Mouse (Mus musculus): ENCODE measurements around the gene Ube2f.

Ube2f gene

GRCm38 (mm10) chr1:91299026-91299706, 49.1 kb downstream of the Ube2f start:
- no peak for DNase-seq

DNA sequence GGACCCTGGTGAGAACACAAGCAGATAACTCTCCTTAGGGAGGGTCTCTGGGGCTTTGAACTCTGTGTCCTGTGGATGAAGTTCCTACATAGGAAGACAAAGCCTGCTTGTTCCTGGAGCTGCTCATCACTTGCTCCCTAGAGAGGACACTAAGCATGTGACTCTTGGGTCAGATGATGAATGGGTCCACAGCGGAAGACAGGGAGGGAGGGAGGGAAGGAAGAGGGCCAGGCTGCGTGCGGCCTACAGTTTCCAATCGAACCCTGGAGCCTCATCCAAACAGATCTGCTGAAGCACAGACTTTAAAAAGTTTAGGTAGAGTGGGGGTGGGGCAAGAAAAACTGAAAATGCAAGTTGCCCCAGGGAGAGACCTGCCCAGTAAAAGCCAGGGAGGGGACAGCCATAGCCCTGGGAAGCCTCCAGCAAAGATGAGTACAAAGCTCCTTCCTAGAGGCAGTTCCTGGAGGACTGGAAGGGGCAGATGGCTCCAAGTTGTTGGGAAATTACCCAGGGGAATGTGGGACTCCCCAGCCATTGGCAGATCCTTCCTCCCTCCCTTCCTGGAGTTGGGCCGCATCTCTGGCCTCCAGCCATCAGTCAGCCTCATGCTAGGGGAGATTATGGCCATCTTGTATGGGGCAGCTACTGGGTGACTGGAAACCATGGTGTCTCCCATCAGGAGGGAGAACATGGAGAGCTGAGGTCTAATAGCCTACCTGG, 49.8 kb downstream of the Ube2f start:
- DNase-seq, result no peak

DNA sequence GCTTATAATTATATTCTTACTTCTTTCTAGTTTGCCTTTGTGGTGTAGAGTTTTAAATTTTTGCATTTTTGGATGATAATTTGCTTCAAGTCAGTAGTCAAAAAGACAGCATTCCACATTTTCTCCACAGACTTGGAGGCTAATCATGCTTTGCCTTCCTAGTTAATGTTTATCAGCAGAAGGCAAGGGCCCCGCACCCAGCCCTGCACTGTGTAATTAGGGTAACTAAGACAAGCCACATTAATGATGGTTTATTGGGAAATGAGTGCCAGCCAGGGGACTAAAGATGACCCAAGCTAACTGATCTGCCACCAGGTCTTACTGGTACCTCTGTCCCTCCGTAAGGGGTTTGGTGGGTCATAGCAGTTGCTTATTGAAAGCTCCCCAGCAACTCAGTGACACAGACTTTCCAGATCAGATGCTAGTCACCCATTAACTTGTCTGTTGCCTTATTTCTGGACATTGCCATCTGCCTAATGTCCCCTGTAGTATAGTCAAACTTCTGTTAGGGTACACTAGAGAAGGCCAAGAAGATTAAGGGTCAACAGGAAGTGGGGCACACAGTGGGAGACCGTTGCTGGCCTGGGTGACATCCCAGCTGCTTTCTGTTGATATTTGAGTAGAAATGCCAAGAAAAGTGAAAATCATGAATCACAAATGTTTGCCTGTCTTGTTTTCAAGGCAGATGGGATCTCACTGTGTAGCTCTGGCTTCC, 51.3 kb downstream of the Ube2f start:
- DNase-seq, result no peak

DNA sequence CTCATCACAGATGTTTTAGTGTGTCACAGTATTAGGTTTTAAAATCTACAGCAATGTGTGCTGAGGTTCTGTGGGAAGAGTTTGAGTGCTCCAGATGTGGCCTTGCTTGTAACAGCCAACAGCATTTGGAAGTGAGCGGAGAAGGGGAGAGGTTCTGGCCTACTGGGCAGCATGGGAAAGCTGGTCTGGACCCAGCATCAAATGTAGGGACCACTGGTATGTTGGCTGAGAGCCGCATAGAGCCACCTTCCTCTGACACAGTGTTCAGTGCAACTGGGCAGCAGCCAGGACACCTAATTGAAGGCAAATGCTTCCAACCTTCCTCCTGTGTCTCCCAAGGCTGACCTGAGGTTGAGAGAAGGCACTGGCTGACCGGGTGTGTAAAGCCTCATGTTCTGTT, 51.9 kb downstream of the Ube2f start:
- DNase-seq, result no peak

DNA sequence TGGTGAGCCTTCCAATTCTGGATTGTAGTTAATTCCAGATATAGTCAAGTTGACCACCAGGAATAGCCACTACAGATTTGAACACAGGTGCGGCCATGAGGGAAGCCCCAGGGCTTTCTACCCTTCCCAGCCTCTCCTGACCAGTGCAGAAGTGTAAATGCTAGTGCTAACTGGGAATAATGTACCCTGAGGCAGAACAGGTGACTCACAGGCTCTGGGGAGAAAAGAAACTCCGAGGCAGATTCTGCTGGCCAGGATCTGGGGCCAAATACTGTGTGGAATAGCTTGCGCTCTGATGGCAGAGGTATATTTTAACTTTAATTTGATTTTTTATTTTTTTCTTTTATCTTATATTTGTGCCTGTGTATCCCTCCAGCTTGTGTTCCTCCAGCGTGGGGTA, 54.5 kb downstream of the Ube2f start:
- no peak for DNase-seq

DNA sequence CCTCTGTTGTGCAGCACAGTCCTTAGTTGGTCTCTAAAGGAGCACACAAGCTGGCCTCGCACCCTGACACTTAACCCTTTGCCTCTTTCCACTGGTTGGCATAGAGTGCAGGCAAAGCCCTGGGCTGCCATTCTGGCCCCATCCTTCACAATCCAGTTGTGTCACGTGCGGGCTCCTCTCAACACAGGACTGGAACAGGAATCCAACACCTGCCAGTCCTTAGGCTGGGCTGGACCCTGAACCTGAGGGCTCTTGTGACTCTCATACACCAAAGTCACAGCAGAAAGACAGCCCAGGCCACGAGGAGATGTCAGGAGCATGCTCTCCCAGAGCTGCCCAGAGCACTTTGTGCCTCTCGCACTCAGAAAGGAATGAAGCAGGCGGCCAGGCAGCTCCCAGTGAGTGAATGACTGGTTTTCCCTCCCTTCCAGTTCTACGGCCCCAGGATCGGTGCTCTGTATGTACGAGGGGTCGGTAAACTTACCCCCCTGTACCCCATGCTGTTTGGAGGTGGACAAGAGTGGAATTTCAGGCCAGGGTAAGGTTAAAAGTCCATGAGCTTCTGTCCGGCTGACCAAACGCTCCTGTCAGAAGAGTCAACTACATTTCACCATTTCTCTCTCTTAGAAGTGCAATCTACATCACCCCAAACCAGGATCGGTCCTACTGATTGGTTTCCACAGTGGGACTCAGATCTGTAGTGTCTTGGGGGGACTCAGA, 59.4 kb downstream of the Ube2f start:
- no peak for DNase-seq

DNA sequence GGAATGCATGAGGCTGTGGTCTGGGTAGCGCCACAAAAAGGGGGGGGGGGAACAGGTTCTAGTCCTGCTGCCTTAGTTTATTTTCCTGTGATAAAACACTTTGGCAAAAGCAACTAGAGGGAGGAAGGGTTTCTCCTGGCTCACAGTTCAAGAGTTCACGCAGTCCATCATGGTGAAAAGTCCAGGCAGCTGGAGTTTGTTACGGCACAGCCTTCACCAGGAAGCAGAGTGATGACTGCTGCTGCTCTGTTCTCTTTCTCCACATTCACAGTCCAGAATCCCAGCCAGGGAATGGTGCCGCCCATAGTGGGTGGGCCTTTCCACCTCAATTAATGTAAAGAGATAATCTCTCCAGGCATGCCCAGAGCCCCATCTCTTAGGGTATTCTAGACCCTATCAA, 62.2 kb downstream of the Ube2f start:
- no peak for DNase-seq

GRCm38 (mm10) chr1:91313251-91313650, 63.1 kb downstream of the Ube2f start:
- no peak for DNase-seq

DNA sequence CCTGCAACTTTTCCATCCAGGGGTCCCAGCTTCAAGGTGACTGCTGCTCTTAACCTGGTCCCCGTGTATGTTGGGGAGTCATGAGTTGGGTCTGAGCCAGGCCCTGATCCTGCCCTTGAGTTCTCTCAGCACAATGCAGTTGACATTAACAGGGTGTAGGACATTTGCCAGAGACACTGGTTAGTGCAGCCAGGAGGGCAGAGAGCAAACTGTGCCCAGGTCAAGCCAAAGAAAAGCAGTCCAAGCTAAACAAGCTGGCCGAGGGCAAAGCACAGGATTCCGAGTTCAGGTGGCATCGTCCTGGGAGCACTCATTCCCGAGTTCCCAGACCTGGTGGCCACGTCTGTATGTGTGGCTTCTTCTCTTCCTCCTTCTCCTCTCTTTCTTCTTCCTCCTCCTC, 67.6 kb downstream of the Ube2f start:
- DNase-seq, result no peak

DNA sequence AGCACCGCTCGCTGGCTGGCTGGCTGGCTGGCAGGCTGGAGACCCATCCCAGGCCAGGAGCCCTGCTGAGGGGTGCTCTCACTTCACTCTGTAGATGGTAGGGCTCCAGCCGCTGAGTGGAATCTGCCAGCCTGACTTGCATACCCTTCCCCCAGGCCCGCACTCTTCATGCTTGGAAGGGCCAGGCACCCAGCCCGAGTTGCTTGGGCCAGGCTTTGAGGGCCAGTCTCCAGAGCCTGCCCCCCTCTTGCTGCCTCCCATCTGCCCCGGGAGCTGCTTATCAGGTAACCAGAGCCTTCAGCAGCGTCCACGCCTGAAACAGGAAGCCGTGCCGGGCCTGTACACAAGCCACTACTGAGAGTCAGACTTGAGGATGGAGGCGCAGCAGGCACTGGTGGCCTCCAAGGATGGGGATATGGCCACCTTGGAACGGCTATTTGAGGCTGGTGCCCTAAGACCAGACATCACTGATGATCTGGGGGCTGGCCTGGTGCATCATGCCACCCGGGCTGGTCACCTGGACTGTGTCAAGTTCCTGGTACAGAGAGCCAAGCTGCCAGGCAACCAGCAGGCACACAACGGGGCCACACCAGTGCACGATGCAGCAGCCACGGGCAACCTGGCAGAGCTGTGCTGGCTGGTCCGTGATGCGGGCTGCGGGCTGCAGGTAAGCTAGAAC, 71.8 kb downstream of the Ube2f start, which contains the start of gene Espnl:
Gene Espnl, plus strand, starts transcription at position 316 of the 679 bp plus-strand sequence.
- no peak for DNase-seq

DNA sequence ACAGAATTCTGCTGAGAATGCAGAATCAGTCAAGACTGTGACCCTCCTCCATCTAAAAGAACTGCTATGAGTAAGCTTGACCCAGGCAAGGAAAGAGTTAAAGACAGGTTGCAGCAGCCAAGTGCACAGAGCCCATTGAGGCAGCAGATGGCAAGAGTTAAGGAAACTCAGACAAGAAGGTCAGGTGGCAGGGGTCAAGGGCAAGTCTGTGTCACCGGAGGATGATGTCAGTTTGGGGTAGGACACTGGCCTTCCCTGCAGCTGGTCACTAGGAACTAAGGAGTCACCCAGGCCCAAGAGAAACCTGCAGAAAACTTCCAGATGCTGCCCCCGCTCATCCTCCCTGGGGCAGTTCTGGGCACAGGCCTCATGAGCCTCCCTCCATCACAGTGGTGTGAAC, 74.5 kb downstream of the Ube2f start:
- DNase-seq, result no peak

GRCm38 (mm10) chr1:91325488-91326042, 75.5 kb downstream of the Ube2f start:
- no peak for DNase-seq

- no peak for DNase-seq
Observed at GRCm38 (mm10) chr1:91332102-91332501, 82.0 kb downstream of the Ube2f start.

- DNase-seq, result no peak
Observed at GRCm38 (mm10) chr1:91333582-91333981, 83.5 kb downstream of the Ube2f start.

DNA sequence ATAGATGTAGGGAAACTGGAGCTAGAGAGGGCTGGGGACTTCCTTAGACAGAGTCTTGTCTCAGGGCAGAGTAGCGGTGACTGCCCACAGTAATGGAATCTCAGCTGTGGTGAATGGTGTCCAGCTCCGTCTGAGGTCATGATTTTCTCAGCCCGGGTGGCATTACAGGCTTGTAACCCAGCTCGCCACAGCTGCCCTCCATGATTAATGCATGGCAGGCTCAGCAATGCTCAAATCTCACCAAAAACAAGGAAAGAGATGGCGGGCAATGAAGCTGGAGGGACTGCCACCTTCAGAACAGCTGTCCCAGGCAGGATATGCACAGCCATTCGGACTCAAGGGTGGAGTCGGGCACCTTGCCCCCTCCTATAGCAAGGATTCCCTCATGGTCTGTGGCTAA, 87.3 kb downstream of the Ube2f start:
- no peak for DNase-seq

All from thymus, postnatal 36 days (tissue).